Mouse (Mus musculus) CH12.LX (cell line): ENCODE measurements around the gene Tm9sf2. TPM values are rescaled to one million over a fixed set of nuclear protein-coding genes. Genes with fewer than 3 reads are reported as not detected.

Source experiments
- DNase-seq: peaks from one replicate; pipeline ENCODE4 v3.0.0-alpha.2; 2013; ENCODE audit errors: extremely low read depth
- H3K27ac ChIP-seq: 2 replicates; pipeline ENCODE4 v1.5.1; 2012; ENCODE audit warnings: low read depth, mild to moderate bottlenecking, control low read depth, moderate library complexity; ENCODE audit not compliant: insufficient read depth
- H3K27me3 ChIP-seq: replicated peaks from 2 replicates; pipeline ENCODE3; 2012; ENCODE audit warnings: inconsistent platforms
- H3K36me3 ChIP-seq, 2 experiments: replicated peaks in 1 of 2; 2 replicates each; pipeline versions ENCODE3 to v1.6.1; 2012; ENCODE audit warnings: inconsistent platforms in 1 of 2, low read length in 1 of 2, mild to moderate bottlenecking in 1 of 2, mixed read lengths in 1 of 2, moderate library complexity in 1 of 2; ENCODE audit not compliant: control insufficient read depth in 1 of 2, insufficient read depth in 1 of 2
- H3K4me1 ChIP-seq, 2 experiments: 2 replicates each; pipeline ENCODE4 v1.6.1; 2012; ENCODE audit warnings: inconsistent platforms in 1 of 2, moderate library complexity in 1 of 2; ENCODE audit not compliant: insufficient read depth in 2 of 2, control insufficient read depth in 1 of 2
- H3K4me2 ChIP-seq: 2 replicates; pipeline ENCODE4 v1.6.1; 2012; ENCODE audit warnings: low read depth, mild to moderate bottlenecking, control low read depth; ENCODE audit not compliant: poor library complexity, insufficient read depth, severe bottlenecking
- H3K4me3 ChIP-seq, 3 experiments: fragments of 150-350 bp in 1 of 3; sonication (generic) in 1 of 3; replicated peaks in 1 of 3; 2 replicates each; pipeline versions ENCODE3 to v1.5.1; 2011 to 2012; ENCODE audit warnings: low read depth in 2 of 3, low read length in 2 of 3, mild to moderate bottlenecking in 2 of 3, moderate library complexity in 2 of 3, control low read depth in 1 of 3, improper control_type of control experiment in 1 of 3, inconsistent platforms in 1 of 3, mixed read lengths in 1 of 3; ENCODE audit not compliant: poor library complexity in 1 of 3
- H3K79me2 ChIP-seq: replicated peaks from 2 replicates; pipeline ENCODE4 v1.6.1; 2012; ENCODE audit warnings: mild to moderate bottlenecking, moderate library complexity; ENCODE audit not compliant: control insufficient read depth, poor library complexity, insufficient read depth, severe bottlenecking; ENCODE audit errors: extremely low read depth
- H3K9ac ChIP-seq: 2 replicates; pipeline ENCODE4 v1.6.1; 2012; ENCODE audit warnings: low read depth, mild to moderate bottlenecking, control low read depth, moderate library complexity; ENCODE audit not compliant: insufficient read depth
- H3K9me3 ChIP-seq: replicated peaks from 2 replicates; pipeline ENCODE3; 2012; ENCODE audit warnings: low read length, inconsistent platforms, mixed read lengths
- CTCF ChIP-seq, 2 experiments: IDR thresholded peaks in 1 of 2; conservative IDR thresholded peaks in 1 of 2; 2 replicates each; pipeline ENCODE4 v1.5.1; 2011 to 2012; ENCODE audit warnings: low read depth in 2 of 2, low read length in 2 of 2, improper control_type of control experiment in 1 of 2, inconsistent platforms in 1 of 2, mild to moderate bottlenecking in 1 of 2, moderate library complexity in 1 of 2
- ELF1 ChIP-seq: IDR thresholded peaks from 2 replicates; pipeline ENCODE4 v1.6.1; 2014; ENCODE audit warnings: low read depth, mild to moderate bottlenecking, inconsistent platforms, low read length, improper control_type of control experiment
- KAT2A ChIP-seq: IDR thresholded peaks from 2 replicates; pipeline ENCODE4 v1.6.1; 2012; ENCODE audit warnings: low read length, improper control_type of control experiment, inconsistent platforms; ENCODE audit not compliant: insufficient replicate concordance
- MAFK ChIP-seq: IDR thresholded peaks from 2 replicates; pipeline ENCODE4 v1.6.1; 2011; ENCODE audit warnings: low read length, improper control_type of control experiment; ENCODE audit not compliant: insufficient replicate concordance
- MAX ChIP-seq: IDR thresholded peaks from 2 replicates; pipeline ENCODE4 v1.6.1; 2011; ENCODE audit warnings: low read length, improper control_type of control experiment
- MAZ ChIP-seq: IDR thresholded peaks from 2 replicates; pipeline ENCODE4 v1.6.1; 2012; ENCODE audit warnings: low read depth, mild to moderate bottlenecking, inconsistent platforms, low read length, improper control_type of control experiment, moderate library complexity
- MEF2A ChIP-seq: IDR thresholded peaks from 2 replicates; pipeline ENCODE4 v1.6.1; 2014; ENCODE audit warnings: low read depth, mild to moderate bottlenecking, inconsistent platforms, low read length, improper control_type of control experiment, borderline replicate concordance
- MXI1 ChIP-seq: IDR thresholded peaks from 2 replicates; pipeline ENCODE4 v1.6.1; 2011; ENCODE audit warnings: mild to moderate bottlenecking, low read depth, low read length, improper control_type of control experiment
- MYC ChIP-seq: IDR thresholded peaks from 2 replicates; pipeline ENCODE4 v1.6.1; 2011; ENCODE audit warnings: low read depth, mild to moderate bottlenecking, improper control_type of control experiment, low read length
- NELFE ChIP-seq: IDR thresholded peaks from 2 replicates; pipeline ENCODE4 v1.6.1; 2011; ENCODE audit warnings: low read depth, low read length, improper control_type of control experiment
- POLR2A ChIP-seq: IDR thresholded peaks from 2 replicates; pipeline ENCODE4 v1.6.1; 2011; ENCODE audit warnings: low read depth, mild to moderate bottlenecking, improper control_type of control experiment, low read length
- POLR2AphosphoS2 ChIP-seq: IDR thresholded peaks from 2 replicates; pipeline ENCODE4 v1.6.1; 2011; ENCODE audit warnings: low read depth, low read length, improper control_type of control experiment
- SIN3A ChIP-seq: IDR thresholded peaks from 2 replicates; pipeline ENCODE4 v1.6.1; 2012; ENCODE audit warnings: low read length, improper control_type of control experiment, inconsistent platforms
- TBP ChIP-seq: conservative IDR thresholded peaks from 2 replicates; pipeline ENCODE4 v1.6.1; 2011; ENCODE audit warnings: low read depth, low read length, improper control_type of control experiment
- TCF12 ChIP-seq: IDR thresholded peaks from 2 replicates; pipeline ENCODE4 v1.6.1; 2014; ENCODE audit warnings: low read depth, mild to moderate bottlenecking, inconsistent platforms, low read length, improper control_type of control experiment
- ZC3H11A ChIP-seq: IDR thresholded peaks from 2 replicates; pipeline ENCODE4 v1.6.1; 2012; ENCODE audit warnings: low read depth, mild to moderate bottlenecking, inconsistent platforms, low read length, improper control_type of control experiment
- ZKSCAN1 ChIP-seq: IDR thresholded peaks from 2 replicates; pipeline ENCODE4 v1.6.1; 2012; ENCODE audit warnings: low read depth, inconsistent platforms, low read length, improper control_type of control experiment, borderline replicate concordance
- ZMIZ1 ChIP-seq: IDR thresholded peaks from 2 replicates; pipeline ENCODE4 v1.6.1; 2012; ENCODE audit warnings: low read depth, mild to moderate bottlenecking, inconsistent platforms, low read length, improper control_type of control experiment
- dilution Hi-C: fragments of 300-500 bp; cut with MboI; formaldehyde crosslinking; loops from 2 replicates; pipeline ENCODE4 v1.14.3; 2020; ENCODE audit warnings: low sequenced_read_pairs; ENCODE audit not compliant: extremely low pct_unique_long_range_greater_than_20kb, extremely low pct_ligation_motif_present
- in situ Hi-C: fragments of 300-500 bp; cut with MboI; formaldehyde crosslinking; loops from 3 replicates; pipeline ENCODE4 v1.14.3; 2019; ENCODE audit warnings: low sequenced_read_pairs, low pct_ligation_motif_present, low pct_unique_long_range_greater_than_20kb, mixed read lengths
- polyA plus RNA-seq: library from polyadenylated mRNA; unstranded; fragments of >175 nt; gene quantifications from 2 replicates; pipeline ENCODE4 v1.2.1, GENCODE M21; 2012; ENCODE audit warnings: low read depth; ENCODE audit not compliant: insufficient read length
- total RNA-seq, 2 experiments: library from RNA; depleted of rRNA; stranded (reverse); fragments of 300-350 nt in 1 of 2; fragments of >200 nt in 1 of 2; gene quantifications; 2 replicates each; pipeline ENCODE4 v1.2.3; 2012 to 2014

Tm9sf2 gene
- total and polyA plus RNA-seq, 3 experiments, result 49.2 to 108 (median 85.5) TPM

- no peaks in the 10 kb centered on the region for H3K79me2 ChIP-seq
- DNase-seq, result no peak
- no peak overlapping the region for H3K4me2 ChIP-seq
- peaks cover 3 to 22% of the 10 kb centered on the region in 2 experiments for H3K4me1 ChIP-seq
- no peaks in the 10 kb centered on the region for H3K9me3 ChIP-seq
- TF ChIP-seq MAFK (0 out of 2 replicates have a peak, but pooled peaks have one; percentile 40), TCF12 (no peak)
- TF ChIP-seq, all 38 proteins: peak for 1
- H3K9ac ChIP-seq, result no peak overlapping the region
- H3K36me3 ChIP-seq, result no peaks in the 10 kb centered on the region
- H3K4me3 ChIP-seq, result no peak overlapping the region
- dilution Hi-C loops, result no loop called here
- H3K27me3 ChIP-seq, result no peaks in the 10 kb centered on the region
- in situ Hi-C loops, result no loop called here
- H3K27ac ChIP-seq, result no peak overlapping the region
Observed at GRCm38 (mm10) chr14:122183974-122184373, 77.1 kb downstream of the Tm9sf2 start.

DNA sequence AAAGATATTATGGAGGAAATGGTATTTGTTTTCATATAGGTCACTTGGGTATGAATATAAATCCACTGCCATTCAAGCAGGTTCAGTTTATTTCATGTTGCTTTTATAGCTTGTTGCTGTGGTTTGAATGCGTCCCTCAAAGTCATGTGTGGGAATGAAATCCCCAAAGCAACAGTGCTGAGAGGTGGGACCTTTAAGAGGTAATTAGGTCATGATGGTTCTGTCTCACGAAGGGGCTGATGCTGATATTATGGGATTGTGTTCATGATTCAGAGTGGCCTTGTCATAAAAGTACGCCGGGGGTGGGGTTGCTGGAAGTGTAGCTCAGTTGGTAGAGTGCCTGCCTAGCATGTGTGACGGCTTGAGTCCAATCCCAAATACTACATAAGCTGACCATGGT, 81.4 kb downstream of the Tm9sf2 start:
- in situ Hi-C loops, result no loop called here

GRCm38 (mm10) chr14:122189901-122190300, 83.1 kb downstream of the Tm9sf2 start:
- H3K9ac ChIP-seq, result no peak overlapping the region
- H3K27ac ChIP-seq, result no peak overlapping the region
- peaks cover 0 to 3% of the 10 kb centered on the region in 2 experiments for H3K36me3 ChIP-seq
- H3K9me3 ChIP-seq, result peaks cover 2% of the 10 kb centered on the region
- dilution Hi-C loops, result no loop called here
- H3K27me3 ChIP-seq, result no peaks in the 10 kb centered on the region
- H3K79me2 ChIP-seq, result no peaks in the 10 kb centered on the region
- no peak overlapping the region for H3K4me3 ChIP-seq
- peaks cover 2 to 24% of the 10 kb centered on the region in 2 experiments; a peak in 2 of 4 replicates for H3K4me1 ChIP-seq
- no peak for DNase-seq
- in situ Hi-C loops, result no loop called here
- no peak for TF ChIP-seq ZKSCAN1
- TF ChIP-seq CTCF (conservative IDR thresholded peaks at IDR 0.05 in 1 of 2, IDR thresholded peaks at IDR 0.05 in 1 of 2; ENCODE audit: low read depth in 2 of 2, low read length in 2 of 2), result no peak
- no peak for TF ChIP-seq ZC3H11A
- TF ChIP-seq TBP, result no peak
- TF ChIP-seq KAT2A, result no peak
- TF ChIP-seq ZMIZ1, result no peak
- TF ChIP-seq SIN3A, result no peak
- TF ChIP-seq MAZ, result no peak
- TF ChIP-seq ELF1, result no peak
- TF ChIP-seq, all 38 proteins: peak for 0
- H3K4me2 ChIP-seq, result no peak overlapping the region

More for the DNA sequence above, 81.4 kb downstream of the Tm9sf2 start:
- H3K79me2 ChIP-seq, result no peaks in the 10 kb centered on the region
- no peak for DNase-seq
- no peak overlapping the region for H3K27ac ChIP-seq
- peaks cover 0 to 9% of the 10 kb centered on the region in 2 experiments; a peak in 2 of 4 replicates for H3K4me1 ChIP-seq
- no peak overlapping the region for H3K4me2 ChIP-seq
- peaks cover 2% of the 10 kb centered on the region for H3K9me3 ChIP-seq
- TF ChIP-seq ZMIZ1 (no peak), POLR2AphosphoS2 (no peak), MAFK (no peak), MXI1 (no peak), MAX (no peak), ZC3H11A (no peak), CTCF (conservative IDR thresholded peaks at IDR 0.05 in 1 of 2, IDR thresholded peaks at IDR 0.05 in 1 of 2; ENCODE audit: low read depth in 2 of 2, low read length in 2 of 2) (no peak), MEF2A (no peak), POLR2A (no peak), NELFE (no peak), MYC (no peak)
- H3K36me3 ChIP-seq, result peaks cover 0 to 3% of the 10 kb centered on the region in 2 experiments
- H3K4me3 ChIP-seq, result no peak overlapping the region
- dilution Hi-C loops, result no loop called here
- no peak overlapping the region for H3K9ac ChIP-seq
- no peaks in the 10 kb centered on the region for H3K27me3 ChIP-seq
